In genomic region chr10:80704418-80704817, GRCm38 (mm10) we compare ENCODE assay signal across 20 mouse cellular contexts. TPM values are rescaled to one million over a fixed set of nuclear protein-coding genes. Genes with fewer than 3 reads are reported as not detected.
DNase-seq lines count a peak whose midpoint lies in the region; ATAC-seq and TF ChIP-seq lines count a peak whose summit lies in the region.
"Had no signal": no experiment of that assay in that cellular context is flagged by ENCODE, and none has a peak within 500 bp of the region (broad histone marks: within the 10 kb centered on the region; RNA-seq: fewer than 3 reads in every experiment).

No protein-coding gene starts in this region.

- no peak for TF ChIP-seq EP300 in stomach, postnatal 0 days (optimal IDR thresholded peaks at IDR 0.05)

- no peak for TF ChIP-seq CTCF in stomach, postnatal 0 days (IDR thresholded peaks at IDR 0.05; ENCODE audit: low read depth)

- H3K36me3 ChIP-seq in heart, embryonic 13.5 days, result peaks cover 44% of the 10 kb centered on the region
- peaks cover 43% of the 10 kb centered on the region for H3K36me3 ChIP-seq in midbrain, embryonic 14.5 days (ENCODE audit: control insufficient read depth, insufficient read depth, low read length)
- H3K36me3 ChIP-seq in midbrain, embryonic 16.5 days (ENCODE audit: control insufficient read depth, insufficient read depth, low read length), result peaks cover 26% of the 10 kb centered on the region
- H3K36me3 ChIP-seq in stomach, postnatal 0 days (ENCODE audit: control insufficient read depth, insufficient read depth, low read length), result peaks cover 31% of the 10 kb centered on the region

- peak; percentile 66 for DNase-seq in cerebellum, adult 9-11 months
- DNase-seq in cerebellum, adult 18-20 months, result no peak
- DNase-seq in heart, adult 11 months, result no peak
- no peak for DNase-seq in midbrain, embryonic 14.5 days
- DNase-seq in stomach, postnatal 0 days (ENCODE audit: low spot score), result no peak
- no peak for DNase-seq in T-cell, adult 2 months (ENCODE audit: low spot score)
- DNase-seq: adrenal gland, adult 2 months; forebrain, postnatal 0 days; heart, adult 18-20 months; kidney, adult 2 months; kidney, postnatal 25 days; layer of hippocampus, adult 9-11 months; lung, embryonic 14.5 days; lung, postnatal 4 days; right cerebral cortex, postnatal 14 days had no signal

- peak overlapping the region; percentile 82; the same call in 1 of the 2 replicates for H3K9ac ChIP-seq in heart, embryonic 13.5 days
- H3K9ac ChIP-seq in midbrain, embryonic 14.5 days (replicated peaks; ENCODE audit: low read length), result 0 out of 2 replicates have a peak overlapping the region, but pooled peaks have one; percentile 12
- H3K9ac ChIP-seq in midbrain, embryonic 16.5 days (ENCODE audit: low read depth, low read length), result no peak overlapping the region
- H3K9ac ChIP-seq in stomach, postnatal 0 days (ENCODE audit: low read length), result 0 out of 2 replicates have a peak overlapping the region, but pooled peaks have one; percentile 23
- H3K9ac ChIP-seq: forebrain, postnatal 0 days; limb, embryonic 15.5 days; lung, embryonic 14.5 days; midbrain, embryonic 12.5 days had no signal

- no peaks in the 10 kb centered on the region for H3K27me3 ChIP-seq in heart, embryonic 13.5 days (replicated peaks)
- H3K27me3 ChIP-seq in midbrain, embryonic 14.5 days (ENCODE audit: control insufficient read depth, insufficient read depth, low read length), result no peaks in the 10 kb centered on the region
- no peaks in the 10 kb centered on the region for H3K27me3 ChIP-seq in midbrain, embryonic 16.5 days (ENCODE audit: control insufficient read depth, insufficient read depth, low read depth, low read length)
- H3K27me3 ChIP-seq in stomach, postnatal 0 days (ENCODE audit: control insufficient read depth, insufficient read depth, low read length), result no peaks in the 10 kb centered on the region
- H3K27me3 ChIP-seq: CH12.LX; limb, embryonic 15.5 days; midbrain, embryonic 12.5 days had no signal

- no peak overlapping the region for H3K4me3 ChIP-seq in heart, embryonic 13.5 days
- H3K4me3 ChIP-seq in midbrain, embryonic 14.5 days (replicated peaks; ENCODE audit: low read depth, low read length), result no peak overlapping the region
- no peak overlapping the region for H3K4me3 ChIP-seq in midbrain, embryonic 16.5 days (ENCODE audit: low read depth, low read length)
- H3K4me3 ChIP-seq in stomach, postnatal 0 days (ENCODE audit: low read depth, low read length), result no peak overlapping the region
- H3K4me3 ChIP-seq: limb, embryonic 15.5 days had no signal

- 84% methylated on average over 5 of the region's 5 CpGs for WGBS in heart, embryonic 13.5 days
- WGBS in midbrain, embryonic 14.5 days, result 88% methylated on average over 5 of the region's 5 CpGs
- 89% methylated on average over 5 of the region's 5 CpGs for WGBS in midbrain, embryonic 16.5 days
- WGBS in stomach, postnatal 0 days, result 85% methylated on average over 5 of the region's 5 CpGs

- no peak for ATAC-seq in heart, embryonic 13.5 days (ENCODE audit: extremely low read depth, insufficient number of reproducible peaks, low FRiP score, low TSS enrichment)
- ATAC-seq in midbrain, embryonic 14.5 days (ENCODE audit: low FRiP score, low TSS enrichment), result no peak
- ATAC-seq in midbrain, embryonic 16.5 days, result no peak
- no peak for ATAC-seq in stomach, postnatal 0 days (ENCODE audit: low FRiP score, low TSS enrichment)
- ATAC-seq: forebrain, postnatal 0 days had no signal

- 0 out of 2 replicates have a peak overlapping the region, but pooled peaks have one; percentile 15 for H3K27ac ChIP-seq in heart, embryonic 13.5 days (replicated peaks)
- no peak overlapping the region for H3K27ac ChIP-seq in midbrain, embryonic 14.5 days (replicated peaks; ENCODE audit: low read depth, low read length)
- H3K27ac ChIP-seq in midbrain, embryonic 16.5 days (ENCODE audit: low read length), result no peak overlapping the region
- H3K27ac ChIP-seq in stomach, postnatal 0 days (replicated peaks), result no peak overlapping the region
- H3K27ac ChIP-seq: limb, embryonic 15.5 days; midbrain, embryonic 12.5 days had no signal

- H3K4me1 ChIP-seq in heart, embryonic 13.5 days, result peaks cover 53% of the 10 kb centered on the region
- H3K4me1 ChIP-seq in midbrain, embryonic 14.5 days (ENCODE audit: control insufficient read depth, insufficient read depth, low read length), result peaks cover 32% of the 10 kb centered on the region
- H3K4me1 ChIP-seq in midbrain, embryonic 16.5 days (ENCODE audit: control insufficient read depth, insufficient read depth, low read length), result peaks cover 29% of the 10 kb centered on the region
- peaks cover 6% of the 10 kb centered on the region for H3K4me1 ChIP-seq in stomach, postnatal 0 days (replicated peaks; ENCODE audit: control insufficient read depth, insufficient read depth)

- no peaks in the 10 kb centered on the region for H3K9me3 ChIP-seq in heart, embryonic 13.5 days
- no peaks in the 10 kb centered on the region for H3K9me3 ChIP-seq in midbrain, embryonic 14.5 days (ENCODE audit: control insufficient read depth, low read length)
- no peaks in the 10 kb centered on the region for H3K9me3 ChIP-seq in midbrain, embryonic 16.5 days (replicated peaks; ENCODE audit: control insufficient read depth, low read length, poor library complexity, severe bottlenecking)
- H3K9me3 ChIP-seq in stomach, postnatal 0 days (ENCODE audit: control insufficient read depth, low read length), result no peaks in the 10 kb centered on the region
- H3K9me3 ChIP-seq: limb, embryonic 15.5 days; midbrain, embryonic 12.5 days had no signal

- no peak overlapping the region for H3K4me2 ChIP-seq in heart, embryonic 13.5 days
- no peak overlapping the region for H3K4me2 ChIP-seq in midbrain, embryonic 14.5 days (ENCODE audit: low read length)
- no peak overlapping the region for H3K4me2 ChIP-seq in midbrain, embryonic 16.5 days (ENCODE audit: low read length)
- no peak overlapping the region for H3K4me2 ChIP-seq in stomach, postnatal 0 days (replicated peaks; ENCODE audit: low read depth)

RNA-seq across cellular contexts. Expression of gene Izumo4, which starts 2.4 kb away (rescaled TPM):
- polyA plus RNA-seq in heart, embryonic 13.5 days (2015; fragmentation: Nextera tagmentation; extraction: Ambion mirVana), result 12.7 and 13.5 TPM in 2 replicates
- polyA plus RNA-seq in midbrain, embryonic 14.5 days (2014; fragmentation: Nextera tagmentation; extraction: Ambion mirVana), result 22.4 and 25.1 TPM in 2 replicates
- 44.9 and 49.5 TPM in 2 replicates for polyA plus RNA-seq in midbrain, embryonic 16.5 days (2015; fragmentation: Nextera tagmentation; extraction: Ambion mirVana)
- polyA plus RNA-seq in stomach, postnatal 0 days (2015; fragmentation: Nextera tagmentation; extraction: Ambion mirVana), result 14.8 and 18.0 TPM in 2 replicates

RNA-seq across cellular contexts. Expression of gene Mob3a, which starts 2.6 kb away (rescaled TPM):
- 26.0 and 27.2 TPM in 2 replicates for polyA plus RNA-seq in heart, embryonic 13.5 days (2015; fragmentation: Nextera tagmentation; extraction: Ambion mirVana)
- 45.2 and 47.3 TPM in 2 replicates for polyA plus RNA-seq in midbrain, embryonic 14.5 days (2014; fragmentation: Nextera tagmentation; extraction: Ambion mirVana)
- polyA plus RNA-seq in midbrain, embryonic 16.5 days (2015; fragmentation: Nextera tagmentation; extraction: Ambion mirVana), result 61.4 and 64.3 TPM in 2 replicates
- 22.9 and 23.9 TPM in 2 replicates for polyA plus RNA-seq in stomach, postnatal 0 days (2015; fragmentation: Nextera tagmentation; extraction: Ambion mirVana)

RNA-seq across cellular contexts. Expression of gene Mknk2, which starts 26.5 kb away (rescaled TPM):
- polyA plus RNA-seq in heart, embryonic 13.5 days (2015; fragmentation: Nextera tagmentation; extraction: Ambion mirVana), result 78.2 and 78.7 TPM in 2 replicates
- polyA plus RNA-seq in midbrain, embryonic 14.5 days (2014; fragmentation: Nextera tagmentation; extraction: Ambion mirVana), result 46.7 and 54.2 TPM in 2 replicates
- polyA plus RNA-seq in midbrain, embryonic 16.5 days (2015; fragmentation: Nextera tagmentation; extraction: Ambion mirVana), result 43.7 and 49.1 TPM in 2 replicates
- 55.2 and 61.7 TPM in 2 replicates for polyA plus RNA-seq in stomach, postnatal 0 days (2015; fragmentation: Nextera tagmentation; extraction: Ambion mirVana)

RNA-seq across cellular contexts. Expression of gene Ap3d1, which starts 37.6 kb away (rescaled TPM):
- polyA plus RNA-seq in heart, embryonic 13.5 days (2015; fragmentation: Nextera tagmentation; extraction: Ambion mirVana), result 44.0 and 46.4 TPM in 2 replicates
- 106 and 116 TPM in 2 replicates for polyA plus RNA-seq in midbrain, embryonic 14.5 days (2014; fragmentation: Nextera tagmentation; extraction: Ambion mirVana)
- polyA plus RNA-seq in midbrain, embryonic 16.5 days (2015; fragmentation: Nextera tagmentation; extraction: Ambion mirVana), result 99.5 and 112 TPM in 2 replicates
- polyA plus RNA-seq in stomach, postnatal 0 days (2015; fragmentation: Nextera tagmentation; extraction: Ambion mirVana), result 38.7 and 42.7 TPM in 2 replicates

RNA-seq across cellular contexts. Expression of gene Btbd2, which starts 47.5 kb away (rescaled TPM):
- polyA plus RNA-seq in heart, embryonic 13.5 days (2015; fragmentation: Nextera tagmentation; extraction: Ambion mirVana), result 50.9 and 53.7 TPM in 2 replicates
- 80.1 and 88.8 TPM in 2 replicates for polyA plus RNA-seq in midbrain, embryonic 14.5 days (2014; fragmentation: Nextera tagmentation; extraction: Ambion mirVana)
- 71.8 and 73.5 TPM in 2 replicates for polyA plus RNA-seq in midbrain, embryonic 16.5 days (2015; fragmentation: Nextera tagmentation; extraction: Ambion mirVana)
- 28.3 and 30.0 TPM in 2 replicates for polyA plus RNA-seq in stomach, postnatal 0 days (2015; fragmentation: Nextera tagmentation; extraction: Ambion mirVana)
